Comparison of ENCODE assay signal across 8 mouse cellular contexts in the genomic region with DNA sequence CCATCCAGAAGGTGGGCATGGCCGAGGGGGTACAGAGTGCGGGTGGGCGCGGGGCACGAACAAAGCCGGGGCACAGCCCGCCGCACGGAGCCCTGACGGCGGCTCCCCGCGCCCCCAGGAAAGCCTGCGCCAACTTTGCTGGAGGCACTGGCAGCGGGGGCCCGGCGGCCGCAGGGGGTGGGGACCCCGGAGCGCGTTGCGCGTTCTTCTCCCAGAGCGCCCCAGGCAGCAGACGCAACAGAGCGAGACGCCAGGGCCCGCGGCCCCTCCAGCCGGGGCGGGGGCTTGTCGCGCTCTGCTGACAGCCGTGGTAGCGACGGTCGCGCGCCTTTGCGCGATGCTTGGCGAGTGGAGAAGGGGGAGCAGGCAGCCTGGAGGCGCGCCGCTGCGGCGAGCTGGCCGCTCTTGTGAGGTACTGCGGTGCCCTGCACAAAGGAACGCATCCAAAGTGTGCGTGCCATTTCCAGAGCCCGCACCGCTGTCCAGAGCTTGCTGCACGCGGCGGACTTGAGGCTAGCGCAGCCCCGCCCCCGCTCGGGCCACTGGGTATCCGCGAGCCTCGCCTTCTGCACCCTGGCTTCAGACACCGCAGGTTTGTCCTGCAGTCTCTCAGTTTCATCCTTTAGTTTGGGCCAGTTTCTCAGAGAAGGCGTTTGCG. TPM values are rescaled to one million over a fixed set of nuclear protein-coding genes. Genes with fewer than 3 reads are reported as not detected.
DNase-seq lines count a peak whose midpoint lies in the region; ATAC-seq and TF ChIP-seq lines count a peak whose summit lies in the region.

No protein-coding gene starts in this region.

- DNase-seq in CD4-positive, CD25-positive, alpha-beta regulatory T cell, adult 2 months (ENCODE audit: low read depth, low spot score): peak; percentile 71
- peak; percentile 45 to 55 for DNase-seq in adrenal gland, adult 18-20 months (ENCODE audit: low spot score in 2 of 2)
- DNase-seq in embryonic facial prominence, embryonic 11.5 days (ENCODE audit: low spot score): peak; percentile 70
- peak; percentile 79 to 88 for DNase-seq in kidney, postnatal 4 days
- DNase-seq in lung, adult 2 months: peak; percentile 57
- peak; percentile 58 to 63 for DNase-seq in thymus, postnatal 10 days (ENCODE audit: low spot score in 2 of 2)

- no peak for TF ChIP-seq POLR2A in lung, adult 2 months (IDR thresholded peaks at IDR 0.05; ENCODE audit: borderline replicate concordance, extremely low read depth, low read depth, low read length)

- H3K4me2 ChIP-seq in embryonic facial prominence, embryonic 11.5 days (ENCODE audit: low read depth, low read length): peak overlapping the region; percentile 86
- peak overlapping the region; percentile 98 for H3K4me2 ChIP-seq in heart, embryonic 15.5 days
- peak overlapping the region; percentile 83 for H3K4me2 ChIP-seq in neural tube, embryonic 15.5 days

- H3K27me3 ChIP-seq in embryonic facial prominence, embryonic 11.5 days (ENCODE audit: control insufficient read depth, insufficient read depth, low read length): no peaks in the 10 kb centered on the region
- H3K27me3 ChIP-seq in heart, embryonic 15.5 days: no peaks in the 10 kb centered on the region
- H3K27me3 ChIP-seq in neural tube, embryonic 15.5 days (replicated peaks): no peaks in the 10 kb centered on the region

- peak; percentile 27; the same call in 1 of the 2 replicates for ATAC-seq in embryonic facial prominence, embryonic 11.5 days (replicated peaks; ENCODE audit: insufficient number of reproducible peaks, low FRiP score, low TSS enrichment, low read depth)
- peak; percentile 44 for ATAC-seq in heart, embryonic 15.5 days (replicated peaks; ENCODE audit: insufficient number of reproducible peaks, insufficient read depth, low FRiP score, low read depth)
- ATAC-seq in neural tube, embryonic 15.5 days (ENCODE audit: low FRiP score): peak; percentile 61

- peak overlapping the region; percentile 79 for H3K9ac ChIP-seq in embryonic facial prominence, embryonic 11.5 days (replicated peaks; ENCODE audit: low read length)
- peak overlapping the region; percentile 85 for H3K9ac ChIP-seq in heart, embryonic 15.5 days
- H3K9ac ChIP-seq in neural tube, embryonic 15.5 days (replicated peaks): peak overlapping the region; percentile 97

- WGBS in embryonic facial prominence, embryonic 11.5 days: under 1% methylated on average over 62 of the region's 66 CpGs
- WGBS in heart, embryonic 15.5 days: under 1% methylated on average over 63 of the region's 66 CpGs
- under 1% methylated on average over 66 of the region's 66 CpGs for WGBS in lung, adult 2 months
- under 1% methylated on average over 63 of the region's 66 CpGs for WGBS in neural tube, embryonic 15.5 days

- H3K4me3 ChIP-seq in embryonic facial prominence, embryonic 11.5 days (ENCODE audit: low read depth, low read length): peak overlapping the region; percentile 97
- H3K4me3 ChIP-seq in heart, embryonic 15.5 days: peak overlapping the region; percentile 99
- peak overlapping the region; percentile 98 for H3K4me3 ChIP-seq in lung, adult 2 months (replicated peaks; ENCODE audit: extremely low read depth, low read depth, low read length)
- H3K4me3 ChIP-seq in neural tube, embryonic 15.5 days (replicated peaks): peak overlapping the region; percentile 98

- peaks cover 7% of the 10 kb centered on the region for H3K36me3 ChIP-seq in embryonic facial prominence, embryonic 11.5 days (replicated peaks; ENCODE audit: control insufficient read depth, insufficient read depth, low read depth, low read length)
- peaks cover 15% of the 10 kb centered on the region for H3K36me3 ChIP-seq in heart, embryonic 15.5 days
- peaks cover 16% of the 10 kb centered on the region for H3K36me3 ChIP-seq in neural tube, embryonic 15.5 days

- no peak for TF ChIP-seq CTCF in lung, adult 2 months (IDR thresholded peaks at IDR 0.05; ENCODE audit: insufficient read depth, low read length)

- peak overlapping the region; percentile 82 for H3K27ac ChIP-seq in embryonic facial prominence, embryonic 11.5 days (replicated peaks; ENCODE audit: low read depth, low read length)
- peak overlapping the region; percentile 94 for H3K27ac ChIP-seq in heart, embryonic 15.5 days
- peak overlapping the region; percentile 98 for H3K27ac ChIP-seq in neural tube, embryonic 15.5 days (replicated peaks)

- no peaks in the 10 kb centered on the region for H3K9me3 ChIP-seq in embryonic facial prominence, embryonic 11.5 days (replicated peaks; ENCODE audit: control insufficient read depth, low read length)
- no peaks in the 10 kb centered on the region for H3K9me3 ChIP-seq in heart, embryonic 15.5 days (replicated peaks)
- H3K9me3 ChIP-seq in neural tube, embryonic 15.5 days (replicated peaks): no peaks in the 10 kb centered on the region

- H3K4me1 ChIP-seq in embryonic facial prominence, embryonic 11.5 days (ENCODE audit: control insufficient read depth, insufficient read depth, low read length): peaks cover 3% of the 10 kb centered on the region; the same call in 1 of the 2 replicates
- H3K4me1 ChIP-seq in heart, embryonic 15.5 days (replicated peaks): peaks cover 32% of the 10 kb centered on the region
- peaks cover 5% of the 10 kb centered on the region for H3K4me1 ChIP-seq in lung, adult 2 months (ENCODE audit: control insufficient read depth, insufficient read depth, low read length)
- H3K4me1 ChIP-seq in neural tube, embryonic 15.5 days: peaks cover 50% of the 10 kb centered on the region

RNA-seq across cellular contexts. Expression of gene Ss18l1, which starts 0.7 kb away (rescaled TPM):
- total RNA-seq in adrenal gland, adult 18-20 months (2021): 10 to 100 TPM in 1 of 2 experiments, 1 to 10 TPM in 1; 4.9 to 13.5 TPM
- 8.0 and 9.5 TPM in 2 replicates for polyA plus RNA-seq in embryonic facial prominence, embryonic 11.5 days (2014; fragmentation: Nextera tagmentation; extraction: Ambion mirVana)
- polyA plus RNA-seq in heart, embryonic 15.5 days (2015; fragmentation: Nextera tagmentation; extraction: Ambion mirVana): 2.5 and 4.1 TPM in 2 replicates
- 7.1 and 7.4 TPM in 2 replicates for polyA plus RNA-seq in lung, adult 2 months (2012; rRNA removed)
- 43.2 and 49.9 TPM in 2 replicates for polyA plus RNA-seq in neural tube, embryonic 15.5 days (2015; fragmentation: Nextera tagmentation; extraction: Ambion mirVana)

RNA-seq across cellular contexts. Expression of gene Psma7, which starts 0.8 kb away (rescaled TPM):
- total RNA-seq in adrenal gland, adult 18-20 months (2021): 100 to 1,000 TPM; 207 to 235 TPM
- 751 and 753 TPM in 2 replicates for polyA plus RNA-seq in embryonic facial prominence, embryonic 11.5 days (2014; fragmentation: Nextera tagmentation; extraction: Ambion mirVana)
- 347 and 368 TPM in 2 replicates for polyA plus RNA-seq in heart, embryonic 15.5 days (2015; fragmentation: Nextera tagmentation; extraction: Ambion mirVana)
- polyA plus RNA-seq in lung, adult 2 months (2012; rRNA removed): 98.3 and 115 TPM in 2 replicates
- 561 and 578 TPM in 2 replicates for polyA plus RNA-seq in neural tube, embryonic 15.5 days (2015; fragmentation: Nextera tagmentation; extraction: Ambion mirVana)

RNA-seq across cellular contexts. Expression of gene Lsm14b, which starts 18.2 kb away (rescaled TPM):
- 10 to 100 TPM; 35.9 to 44.5 TPM for total RNA-seq in adrenal gland, adult 18-20 months (2021)
- 9.8 and 11.1 TPM in 2 replicates for polyA plus RNA-seq in embryonic facial prominence, embryonic 11.5 days (2014; fragmentation: Nextera tagmentation; extraction: Ambion mirVana)
- polyA plus RNA-seq in heart, embryonic 15.5 days (2015; fragmentation: Nextera tagmentation; extraction: Ambion mirVana): 5.5 and 6.3 TPM in 2 replicates
- polyA plus RNA-seq in lung, adult 2 months (2012; rRNA removed): 19.8 and 24.0 TPM in 2 replicates
- 16.4 and 24.0 TPM in 2 replicates for polyA plus RNA-seq in neural tube, embryonic 15.5 days (2015; fragmentation: Nextera tagmentation; extraction: Ambion mirVana)

RNA-seq across cellular contexts. Expression of gene Mtg2, which starts 27.4 kb away (rescaled TPM):
- 10 to 100 TPM; 14.6 to 15.3 TPM for total RNA-seq in adrenal gland, adult 18-20 months (2021)
- polyA plus RNA-seq in embryonic facial prominence, embryonic 11.5 days (2014; fragmentation: Nextera tagmentation; extraction: Ambion mirVana): 25.5 and 28.1 TPM in 2 replicates
- polyA plus RNA-seq in heart, embryonic 15.5 days (2015; fragmentation: Nextera tagmentation; extraction: Ambion mirVana): 24.4 and 25.8 TPM in 2 replicates
- 15.2 and 17.1 TPM in 2 replicates for polyA plus RNA-seq in lung, adult 2 months (2012; rRNA removed)
- polyA plus RNA-seq in neural tube, embryonic 15.5 days (2015; fragmentation: Nextera tagmentation; extraction: Ambion mirVana): 35.1 and 37.6 TPM in 2 replicates

Comparison
In these comparisons a context has a peak if more than half of its experiments do, and no peak if none do; other contexts are left out.
1. Peak in every context shown above with its lines: DNase-seq, ATAC-seq, H3K4me3 ChIP-seq and H3K27ac ChIP-seq.